Mouse (Mus musculus): ENCODE measurements around the gene Gm20736. TPM values are rescaled to one million over a fixed set of nuclear protein-coding genes. Genes with fewer than 3 reads are reported as not detected.
"Not testable (repeated sequence)": the region's sequence is repeated elsewhere in the genome, so short reads cannot be mapped to it uniquely, and the experiment has no call there.

Gene Gm20736
- total RNA-seq (2022): not detected

DNA sequence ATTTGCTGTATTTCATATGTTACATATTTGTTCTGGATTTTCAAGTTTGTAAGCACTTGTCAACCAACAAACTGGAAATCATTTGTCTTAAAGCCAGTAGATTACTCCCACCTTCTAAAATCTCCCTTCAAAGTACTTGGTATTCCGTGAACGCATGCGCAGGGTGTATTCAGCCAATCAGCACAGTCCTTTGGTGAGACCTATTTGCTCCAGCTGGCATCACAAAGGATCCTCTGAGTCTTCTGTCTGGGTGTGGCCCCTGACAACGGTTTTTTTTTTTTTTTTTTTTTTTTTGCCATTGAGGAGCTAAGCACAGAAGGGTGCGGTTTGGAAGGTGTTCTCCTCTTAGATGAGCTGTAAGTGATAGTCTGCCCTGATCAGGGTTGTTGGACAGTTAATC is at the start of gene Gm20736:
TSS of gene Gm20736 (plus strand) at position 301 of the 400 bp plus-strand sequence.
- not testable (repeated sequence) for DNase-seq (ENCODE audit: low spot score in 2 of 2)

Other genes with a start within 250 kb of the Gm20736 start
- not detected for gene Gm20924, start 170.2 kb upstream of the Gm20736 start, total RNA-seq (2022)

All from gastrocnemius, adult 8-10 months (tissue).